Mouse (Mus musculus): Measurements from ENCODE around the gene Prpf40b. TPM values are rescaled to one million over a fixed set of nuclear protein-coding genes. Genes with fewer than 3 reads are reported as not detected.

Prpf40b gene
- polyA plus RNA-seq, 1 experiment from 2014 or later: 45.7 TPM

- Histone ChIP-seq H3K27ac (ENCODE audit: low read depth, low read length) (no peak overlapping the region), H3K9ac (ENCODE audit: low read depth, low read length) (no peak overlapping the region), H3K27me3 (ENCODE audit: control insufficient read depth, insufficient read depth, low read length) (no peaks in the 10 kb centered on the region), H3K9me3 (ENCODE audit: control insufficient read depth, low read length) (no peaks in the 10 kb centered on the region), H3K4me2 (replicated peaks; ENCODE audit: low read depth, low read length) (no peak overlapping the region), H3K4me1 (replicated peaks; ENCODE audit: control insufficient read depth, insufficient read depth, low read length) (no peaks in the 10 kb centered on the region; the same call in 1 of the 2 replicates), H3K36me3 (ENCODE audit: control insufficient read depth, insufficient read depth, low read length) (no peaks in the 10 kb centered on the region), H3K4me3 (ENCODE audit: low read depth, low read length) (no peak overlapping the region)
- DNase-seq (ENCODE audit: low spot score) (no peak), ATAC-seq (ENCODE audit: low FRiP score) (no peak)
- 96% methylated on average over 6 of the region's 6 CpGs for WGBS
Observed at GRCm38 (mm10) chr15:99253772-99254171, 41.1 kb upstream of the Prpf40b start.

DNA sequence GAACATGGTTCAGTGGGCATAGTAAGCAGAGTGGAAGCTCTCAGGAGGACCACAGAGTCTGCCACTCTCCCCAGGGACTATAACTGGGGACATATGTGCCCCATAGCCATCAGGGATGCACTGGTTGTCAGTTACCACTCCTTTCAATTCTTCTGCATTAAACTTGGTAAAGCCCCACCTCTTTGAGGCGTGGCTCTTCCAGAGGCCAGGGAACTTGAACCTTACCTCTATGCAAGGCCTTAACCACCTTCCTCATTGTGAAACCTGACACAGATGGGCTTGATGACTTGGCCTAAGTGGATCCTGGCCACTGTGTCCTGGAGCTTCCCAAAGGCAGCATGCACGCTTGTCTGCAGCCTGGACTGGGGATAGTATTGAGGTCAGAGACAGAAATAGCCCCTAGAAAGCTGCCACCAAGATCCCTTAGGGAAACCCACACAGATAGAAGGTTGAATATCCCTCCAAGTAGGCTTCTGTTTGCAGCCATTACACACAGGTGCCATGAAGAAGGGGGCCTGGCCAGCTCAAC, 40.3 kb upstream of the Prpf40b start:
- Histone ChIP-seq H3K27me3 (ENCODE audit: control insufficient read depth, insufficient read depth, low read length) (no peaks in the 10 kb centered on the region), H3K4me3 (ENCODE audit: low read depth, low read length) (no peak overlapping the region), H3K4me2 (replicated peaks; ENCODE audit: low read depth, low read length) (no peak overlapping the region), H3K9ac (ENCODE audit: low read depth, low read length) (no peak overlapping the region), H3K27ac (ENCODE audit: low read depth, low read length) (no peak overlapping the region), H3K9me3 (ENCODE audit: control insufficient read depth, low read length) (no peaks in the 10 kb centered on the region), H3K36me3 (ENCODE audit: control insufficient read depth, insufficient read depth, low read length) (no peaks in the 10 kb centered on the region), H3K4me1 (replicated peaks; ENCODE audit: control insufficient read depth, insufficient read depth, low read length) (no peaks in the 10 kb centered on the region; the same call in 1 of the 2 replicates)
- WGBS: 87% methylated on average over 2 of the region's 2 CpGs
- no peak for DNase-seq (ENCODE audit: low spot score)
- no peak for ATAC-seq (ENCODE audit: low FRiP score)

- no peak overlapping the region for H3K4me2 ChIP-seq (replicated peaks; ENCODE audit: low read depth, low read length)
- no peak overlapping the region for H3K4me3 ChIP-seq (ENCODE audit: low read depth, low read length)
- ATAC-seq (ENCODE audit: low FRiP score): no peak
- no peaks in the 10 kb centered on the region for H3K36me3 ChIP-seq (ENCODE audit: control insufficient read depth, insufficient read depth, low read length)
- 89% methylated on average over 6 of the region's 6 CpGs for WGBS
- no peaks in the 10 kb centered on the region; the same call in 1 of the 2 replicates for H3K4me1 ChIP-seq (replicated peaks; ENCODE audit: control insufficient read depth, insufficient read depth, low read length)
- no peaks in the 10 kb centered on the region for H3K27me3 ChIP-seq (ENCODE audit: control insufficient read depth, insufficient read depth, low read length)
- H3K9me3 ChIP-seq (ENCODE audit: control insufficient read depth, low read length): no peaks in the 10 kb centered on the region
- H3K9ac ChIP-seq (ENCODE audit: low read depth, low read length): no peak overlapping the region
- H3K27ac ChIP-seq (ENCODE audit: low read depth, low read length): no peak overlapping the region
- DNase-seq (ENCODE audit: low spot score): no peak
Observed at GRCm38 (mm10) chr15:99255241-99255749, 39.6 kb upstream of the Prpf40b start.

- Histone ChIP-seq H3K4me2 (replicated peaks; ENCODE audit: low read depth, low read length) (peak overlapping the region; percentile 5; the same call in 1 of the 2 replicates), H3K4me1 (replicated peaks; ENCODE audit: control insufficient read depth, insufficient read depth, low read length) (no peaks in the 10 kb centered on the region), H3K9ac (ENCODE audit: low read depth, low read length) (no peak overlapping the region), H3K27ac (ENCODE audit: low read depth, low read length) (no peak overlapping the region), H3K9me3 (ENCODE audit: control insufficient read depth, low read length) (no peaks in the 10 kb centered on the region), H3K27me3 (ENCODE audit: control insufficient read depth, insufficient read depth, low read length) (no peaks in the 10 kb centered on the region), H3K4me3 (ENCODE audit: low read depth, low read length) (no peak overlapping the region), H3K36me3 (ENCODE audit: control insufficient read depth, insufficient read depth, low read length) (no peaks in the 10 kb centered on the region)
- DNase-seq (ENCODE audit: low spot score) (no peak), ATAC-seq (ENCODE audit: low FRiP score) (peak; percentile 4; the same call in 1 of the 2 replicates)
- WGBS: 63% methylated on average over 8 of the region's 8 CpGs
Observed at GRCm38 (mm10) chr15:99259167-99259729, 35.6 kb upstream of the Prpf40b start.

GRCm38 (mm10) chr15:99259730-99260252, 35.1 kb upstream of the Prpf40b start:
- H3K4me1 ChIP-seq (replicated peaks; ENCODE audit: control insufficient read depth, insufficient read depth, low read length): no peaks in the 10 kb centered on the region
- H3K36me3 ChIP-seq (ENCODE audit: control insufficient read depth, insufficient read depth, low read length): no peaks in the 10 kb centered on the region
- ATAC-seq (ENCODE audit: low FRiP score): peak; percentile 40
- H3K27me3 ChIP-seq (ENCODE audit: control insufficient read depth, insufficient read depth, low read length): no peaks in the 10 kb centered on the region
- no peaks in the 10 kb centered on the region for H3K9me3 ChIP-seq (ENCODE audit: control insufficient read depth, low read length)
- no peak overlapping the region for H3K27ac ChIP-seq (ENCODE audit: low read depth, low read length)
- H3K9ac ChIP-seq (ENCODE audit: low read depth, low read length): no peak overlapping the region
- no peak overlapping the region for H3K4me3 ChIP-seq (ENCODE audit: low read depth, low read length)
- DNase-seq (ENCODE audit: low spot score): peak; percentile 69
- H3K4me2 ChIP-seq (replicated peaks; ENCODE audit: low read depth, low read length): peak overlapping the region; percentile 19
- 0% methylated on average over 7 of the region's 10 CpGs for WGBS

DNA sequence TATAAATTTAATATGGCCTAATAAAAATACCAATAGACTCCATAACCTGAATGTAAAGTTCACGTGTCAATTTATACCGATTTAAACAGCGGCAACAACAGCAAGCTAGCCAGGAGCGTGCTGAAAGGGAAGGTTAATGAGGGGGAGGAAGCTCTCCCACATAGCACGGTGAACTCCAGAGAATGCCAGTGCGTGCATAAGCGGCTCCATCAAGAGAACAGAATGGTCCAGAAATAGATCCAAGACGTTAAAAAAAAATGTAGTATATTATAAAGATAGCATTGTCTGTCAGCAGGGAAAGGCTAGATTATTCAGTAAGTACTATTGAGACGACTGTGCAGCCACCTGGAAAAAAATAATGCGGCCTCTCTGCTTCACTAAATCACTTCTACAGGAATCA, 32.2 kb upstream of the Prpf40b start:
- Histone ChIP-seq H3K36me3 (ENCODE audit: control insufficient read depth, insufficient read depth, low read length) (no peaks in the 10 kb centered on the region), H3K27ac (ENCODE audit: low read depth, low read length) (no peak overlapping the region), H3K4me2 (replicated peaks; ENCODE audit: low read depth, low read length) (no peak overlapping the region), H3K9me3 (ENCODE audit: control insufficient read depth, low read length) (no peaks in the 10 kb centered on the region), H3K4me3 (ENCODE audit: low read depth, low read length) (no peak overlapping the region), H3K4me1 (replicated peaks; ENCODE audit: control insufficient read depth, insufficient read depth, low read length) (no peaks in the 10 kb centered on the region), H3K9ac (ENCODE audit: low read depth, low read length) (no peak overlapping the region), H3K27me3 (ENCODE audit: control insufficient read depth, insufficient read depth, low read length) (no peaks in the 10 kb centered on the region)
- DNase-seq (ENCODE audit: low spot score) (no peak), ATAC-seq (ENCODE audit: low FRiP score) (no peak)
- 73% methylated on average over 10 of the region's 10 CpGs for WGBS

- Histone ChIP-seq H3K9ac (ENCODE audit: low read depth, low read length) (no peak overlapping the region), H3K27me3 (ENCODE audit: control insufficient read depth, insufficient read depth, low read length) (no peaks in the 10 kb centered on the region), H3K36me3 (ENCODE audit: control insufficient read depth, insufficient read depth, low read length) (no peaks in the 10 kb centered on the region), H3K4me3 (ENCODE audit: low read depth, low read length) (no peak overlapping the region), H3K9me3 (ENCODE audit: control insufficient read depth, low read length) (no peaks in the 10 kb centered on the region), H3K27ac (ENCODE audit: low read depth, low read length) (no peak overlapping the region), H3K4me1 (replicated peaks; ENCODE audit: control insufficient read depth, insufficient read depth, low read length) (no peaks in the 10 kb centered on the region), H3K4me2 (replicated peaks; ENCODE audit: low read depth, low read length) (no peak overlapping the region)
- WGBS: 68% methylated on average over 2 of the region's 2 CpGs
- no peak for ATAC-seq (ENCODE audit: low FRiP score)
- DNase-seq (ENCODE audit: low spot score): no peak
Observed at GRCm38 (mm10) chr15:99264363-99264762, 30.5 kb upstream of the Prpf40b start.

GRCm38 (mm10) chr15:99265679-99266078, 29.2 kb upstream of the Prpf40b start:
- Histone ChIP-seq H3K36me3 (ENCODE audit: control insufficient read depth, insufficient read depth, low read length) (no peaks in the 10 kb centered on the region), H3K9me3 (ENCODE audit: control insufficient read depth, low read length) (no peaks in the 10 kb centered on the region), H3K4me2 (replicated peaks; ENCODE audit: low read depth, low read length) (no peak overlapping the region), H3K4me3 (ENCODE audit: low read depth, low read length) (no peak overlapping the region), H3K4me1 (replicated peaks; ENCODE audit: control insufficient read depth, insufficient read depth, low read length) (no peaks in the 10 kb centered on the region), H3K27ac (ENCODE audit: low read depth, low read length) (no peak overlapping the region), H3K9ac (ENCODE audit: low read depth, low read length) (no peak overlapping the region), H3K27me3 (ENCODE audit: control insufficient read depth, insufficient read depth, low read length) (no peaks in the 10 kb centered on the region)
- 22% methylated on average over 4 of the region's 4 CpGs for WGBS
- DNase-seq (ENCODE audit: low spot score) (peak; percentile 84), ATAC-seq (ENCODE audit: low FRiP score) (no peak)

GRCm38 (mm10) chr15:99276095-99276494, 18.8 kb upstream of the Prpf40b start:
- Histone ChIP-seq H3K9me3 (ENCODE audit: control insufficient read depth, low read length) (no peaks in the 10 kb centered on the region), H3K4me3 (ENCODE audit: low read depth, low read length) (no peak overlapping the region), H3K4me1 (replicated peaks; ENCODE audit: control insufficient read depth, insufficient read depth, low read length) (no peaks in the 10 kb centered on the region), H3K36me3 (ENCODE audit: control insufficient read depth, insufficient read depth, low read length) (no peaks in the 10 kb centered on the region), H3K4me2 (replicated peaks; ENCODE audit: low read depth, low read length) (no peak overlapping the region), H3K9ac (ENCODE audit: low read depth, low read length) (no peak overlapping the region), H3K27ac (ENCODE audit: low read depth, low read length) (no peak overlapping the region), H3K27me3 (ENCODE audit: control insufficient read depth, insufficient read depth, low read length) (no peaks in the 10 kb centered on the region)
- 82% methylated on average over 8 of the region's 8 CpGs for WGBS
- ATAC-seq (ENCODE audit: low FRiP score) (no peak), DNase-seq (ENCODE audit: low spot score) (no peak)
